Mouse (Mus musculus): ENCODE data around the gene Slc1a5.

Slc1a5 gene

DNA sequence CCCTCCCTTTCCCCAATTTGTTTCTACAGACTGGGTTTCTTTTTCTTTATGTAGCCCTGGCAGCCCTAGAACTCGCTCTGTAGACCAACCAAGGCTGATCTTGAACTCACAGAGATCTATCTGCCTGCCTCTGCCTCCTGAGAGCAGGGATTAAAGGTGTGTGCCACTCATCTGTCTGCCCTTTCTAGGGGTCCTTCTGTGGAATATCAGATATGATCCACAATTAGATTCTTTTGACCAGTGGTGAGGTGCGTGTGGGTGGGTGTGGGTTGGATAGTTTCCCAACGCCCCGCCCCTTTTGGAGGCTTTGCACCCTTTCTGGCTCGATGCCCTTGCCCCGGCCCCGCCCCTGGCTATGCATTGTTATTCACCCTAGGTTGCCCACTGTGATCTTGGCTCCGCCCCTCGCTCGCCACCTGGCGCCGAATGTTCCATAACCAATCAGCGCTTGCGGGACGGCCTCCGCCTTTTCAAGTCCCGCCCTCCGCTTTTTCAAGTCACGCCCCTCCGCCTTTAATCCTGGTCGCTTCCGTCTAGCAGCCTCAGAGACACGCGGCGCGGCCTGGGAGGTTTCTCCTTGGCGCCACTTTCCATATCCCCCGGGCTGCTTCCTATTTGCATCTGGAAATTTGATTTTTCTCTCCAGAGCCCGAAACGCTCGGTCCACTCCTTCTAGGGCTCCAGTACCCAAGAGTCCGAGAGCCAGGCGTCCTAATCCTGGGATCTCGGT, at the start of gene Slc1a5:
Gene Slc1a5, plus strand, starts transcription at position 516 of the 730 bp plus-strand sequence.
- DNase-seq (ENCODE audit: low spot score), result peak; percentile 96

DNA sequence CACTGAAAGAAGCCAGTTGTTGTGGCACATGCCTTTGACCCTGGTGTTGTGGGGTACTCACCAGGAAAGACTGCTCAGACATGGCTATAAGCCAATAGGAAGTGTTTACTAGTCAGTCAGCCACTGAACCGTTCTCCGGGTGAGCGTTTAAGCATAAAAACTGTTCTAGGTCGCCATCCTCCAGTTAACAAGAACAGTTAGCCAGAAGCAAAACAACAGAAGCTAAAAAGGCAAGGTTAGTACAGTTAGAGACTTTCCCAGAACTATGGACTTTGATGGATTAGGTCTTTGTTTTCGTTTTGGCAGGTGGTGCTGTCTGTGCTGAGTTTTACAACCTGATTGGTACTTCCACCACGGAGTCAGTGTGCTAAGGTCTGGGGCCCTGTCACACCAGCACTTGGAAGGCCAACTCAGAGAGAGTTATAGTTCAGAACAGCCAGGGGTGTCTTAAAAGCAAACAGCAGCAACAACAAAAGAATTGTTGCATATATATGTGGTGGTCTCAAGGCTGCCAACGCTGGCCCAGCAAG, 49.2 kb upstream of the Slc1a5 start:
- DNase-seq (ENCODE audit: low spot score), result no peak

GRCm38 (mm10) chr7:16737606-16738072, 43.5 kb upstream of the Slc1a5 start:
- DNase-seq (ENCODE audit: low spot score), result no peak

- peak; percentile 97 for DNase-seq (ENCODE audit: low spot score)
Measured at GRCm38 (mm10) chr7:16738073-16738696, 43.0 kb upstream of the Slc1a5 start, which contains the start of gene Ap2s1. Ap2s1 (plus strand) TSS chr7:16738410.

DNA sequence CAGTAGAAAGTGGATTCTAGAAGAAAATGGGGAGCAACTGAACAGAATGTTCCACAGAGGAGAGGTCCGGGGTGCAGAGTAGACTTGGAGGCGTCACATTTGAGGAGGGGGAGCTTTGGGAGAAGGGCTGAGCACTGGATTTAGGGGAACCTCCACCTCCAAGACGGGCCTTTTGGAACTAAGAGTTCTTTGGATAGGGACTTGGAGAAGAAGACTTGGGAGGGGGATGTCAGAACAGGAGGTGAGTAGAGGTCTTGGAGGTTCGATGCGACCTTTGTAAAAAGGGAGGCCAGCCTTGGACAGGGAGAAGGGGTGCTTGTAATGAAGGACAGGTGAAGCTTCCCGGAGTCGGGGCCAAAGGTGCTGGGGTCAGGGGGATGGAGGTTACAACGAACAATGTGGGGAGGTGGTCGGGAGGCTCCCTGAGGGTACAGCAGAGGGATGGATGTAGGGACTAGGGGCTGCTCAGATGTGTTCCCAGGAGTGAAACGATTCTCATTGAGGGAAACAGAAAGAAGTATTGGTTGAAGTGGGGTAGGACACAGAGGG, 42.0 kb upstream of the Slc1a5 start:
- DNase-seq (ENCODE audit: low spot score), result no peak

DNA sequence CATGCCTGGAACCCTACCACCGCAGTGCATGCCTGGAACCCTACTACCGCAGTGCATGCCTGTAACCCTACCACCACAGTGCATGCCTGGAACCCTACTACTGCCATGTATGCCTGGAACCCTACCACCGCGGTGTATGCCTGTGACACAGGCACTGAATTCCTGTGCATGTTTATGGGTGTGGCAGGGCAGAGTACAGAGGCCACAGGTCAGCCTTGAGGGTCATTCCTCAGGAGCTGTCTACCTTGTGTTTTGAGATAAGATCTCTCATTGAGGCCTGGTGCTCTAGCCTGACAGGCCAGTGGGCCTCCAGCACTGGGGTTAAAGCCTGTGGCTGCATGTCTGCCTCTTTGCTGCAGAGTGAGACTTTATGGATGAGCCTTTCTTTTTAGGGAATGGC, 35.8 kb upstream of the Slc1a5 start:
- DNase-seq (ENCODE audit: low spot score), result no peak

GRCm38 (mm10) chr7:16746093-16746492, 35.0 kb upstream of the Slc1a5 start:
- DNase-seq (ENCODE audit: low spot score), result peak; percentile 81

DNA sequence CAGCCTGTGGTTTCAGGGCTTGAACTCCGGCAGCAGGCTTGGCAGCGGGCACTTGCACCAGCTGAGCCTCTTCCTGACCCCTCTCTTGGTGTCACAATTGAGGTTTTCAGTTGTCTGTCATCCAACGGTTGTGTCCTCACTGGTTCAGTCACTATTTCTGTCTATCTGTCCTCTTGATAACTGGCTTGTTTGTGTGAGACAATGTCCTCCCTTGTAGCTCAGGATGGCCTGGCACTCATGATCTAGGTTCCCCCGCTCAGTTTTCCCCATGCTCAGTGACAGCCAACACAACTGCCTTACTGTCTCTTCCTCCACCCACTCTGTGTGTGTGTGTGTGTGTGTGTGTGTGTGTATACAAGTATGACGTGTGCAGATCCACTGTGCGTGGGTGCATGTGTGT, 33.5 kb upstream of the Slc1a5 start:
- DNase-seq (ENCODE audit: low spot score), result no peak

- no peak for DNase-seq (ENCODE audit: low spot score)
Measured at GRCm38 (mm10) chr7:16752016-16752415, 29.1 kb upstream of the Slc1a5 start.

DNA sequence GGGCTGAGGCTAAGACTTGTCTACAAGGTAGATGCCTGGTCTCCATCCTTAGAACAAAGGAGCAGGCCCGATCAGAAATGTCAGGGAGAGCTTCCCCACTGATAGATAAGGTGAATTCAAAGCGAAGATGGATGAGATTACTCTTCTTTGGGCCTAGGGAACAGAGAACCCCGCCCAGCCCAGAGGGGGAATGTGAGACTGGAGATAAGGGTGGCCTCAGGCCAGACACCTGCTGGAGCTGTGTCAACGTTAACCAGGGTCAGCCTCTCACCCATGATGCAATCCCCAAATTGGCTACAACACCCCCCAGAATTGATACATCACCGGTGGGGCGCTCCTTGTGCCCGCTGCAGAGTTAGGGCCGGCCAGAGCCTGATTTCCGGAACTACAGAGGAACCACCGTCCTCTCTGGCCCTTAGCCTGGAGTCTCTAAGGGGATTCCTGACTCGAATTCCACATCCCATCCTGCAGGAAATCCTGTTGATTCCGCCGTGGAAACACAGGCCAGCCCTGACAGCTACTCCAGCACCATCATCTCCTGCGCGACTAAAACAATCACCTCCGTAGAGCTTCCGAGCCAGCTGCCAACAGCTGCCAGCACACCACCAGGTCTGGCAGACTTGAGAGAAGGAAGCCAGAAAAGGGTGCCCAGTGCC, 25.6 kb upstream of the Slc1a5 start:
- DNase-seq (ENCODE audit: low spot score), result no peak

GRCm38 (mm10) chr7:16758872-16759574, 22.1 kb upstream of the Slc1a5 start:
- DNase-seq (ENCODE audit: low spot score), result no peak

- peak; percentile 78 for DNase-seq (ENCODE audit: low spot score)
Measured at GRCm38 (mm10) chr7:16760292-16760691, 20.8 kb upstream of the Slc1a5 start.

GRCm38 (mm10) chr7:16761005-16761481, 20.1 kb upstream of the Slc1a5 start:
- DNase-seq (ENCODE audit: low spot score), result peak; percentile 84

- peak; percentile 35 for DNase-seq (ENCODE audit: low spot score)
Measured at GRCm38 (mm10) chr7:16761630-16762029, 19.5 kb upstream of the Slc1a5 start.

DNA sequence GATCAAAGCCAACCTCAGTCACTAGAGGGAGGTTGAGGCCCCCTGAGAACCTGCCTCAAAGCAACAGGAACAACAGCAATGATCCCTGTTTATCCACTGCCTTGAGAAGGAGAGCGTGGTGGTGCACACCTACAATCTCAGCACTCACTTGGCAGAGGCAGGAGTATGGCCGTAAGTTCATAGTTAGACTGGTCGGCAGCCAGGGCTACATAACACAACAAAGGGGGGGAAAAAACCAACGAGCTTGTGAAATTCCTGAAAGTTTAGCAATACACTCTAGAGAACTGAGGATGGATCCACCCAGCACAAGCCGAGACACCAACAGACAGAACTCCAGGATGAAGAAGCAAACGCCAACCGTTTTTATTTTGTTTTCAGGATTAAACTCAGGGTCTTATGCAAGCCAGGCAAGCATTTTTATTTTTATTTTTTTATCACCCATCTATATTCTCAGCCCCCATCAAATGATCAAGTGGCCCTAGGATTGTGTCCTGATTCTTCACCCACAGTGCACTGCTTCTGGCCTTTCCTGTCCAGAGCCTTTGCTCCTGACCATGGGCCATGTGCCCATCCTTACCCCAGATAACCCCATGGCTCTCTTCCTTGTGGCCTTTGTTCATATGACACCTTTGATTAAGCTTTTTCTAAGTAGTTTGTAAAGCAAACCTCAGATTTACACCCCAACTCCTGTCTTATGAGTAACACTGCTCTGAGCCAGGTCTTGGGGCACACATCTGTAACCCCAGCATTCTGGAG, 17.5 kb upstream of the Slc1a5 start:
- peak; percentile 83 for DNase-seq (ENCODE audit: low spot score)

DNA sequence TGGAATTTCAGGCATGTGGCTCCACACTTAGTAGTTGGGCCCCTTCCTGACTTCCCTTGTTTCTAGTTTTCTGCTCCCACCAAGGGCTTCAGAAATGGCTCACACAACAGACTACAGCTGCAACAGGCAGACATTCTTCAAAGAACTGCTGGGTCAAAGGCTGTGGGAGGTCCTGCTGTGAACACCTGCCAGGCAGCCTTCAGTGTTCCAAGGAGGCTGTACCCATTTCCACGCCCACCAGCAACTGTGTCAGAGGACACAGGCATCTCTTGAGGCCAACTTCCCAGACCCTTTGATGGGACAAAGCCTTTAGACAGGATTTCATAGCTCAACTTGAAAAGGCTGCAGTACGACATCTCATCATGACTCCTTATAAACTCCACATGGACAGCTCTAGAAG, 14.7 kb upstream of the Slc1a5 start:
- peak; percentile 53 for DNase-seq (ENCODE audit: low spot score)

GRCm38 (mm10) chr7:16775888-16776287, 5.3 kb upstream of the Slc1a5 start:
- DNase-seq (ENCODE audit: low spot score), result no peak

- peak; percentile 97 for DNase-seq (ENCODE audit: low spot score)
Measured at GRCm38 (mm10) chr7:16780076-16780475, 1.1 kb upstream of the Slc1a5 start.

GRCm38 (mm10) chr7:16781555-16781815, 345 bp downstream of the Slc1a5 start:
- no peak for DNase-seq (ENCODE audit: low spot score)

DNA sequence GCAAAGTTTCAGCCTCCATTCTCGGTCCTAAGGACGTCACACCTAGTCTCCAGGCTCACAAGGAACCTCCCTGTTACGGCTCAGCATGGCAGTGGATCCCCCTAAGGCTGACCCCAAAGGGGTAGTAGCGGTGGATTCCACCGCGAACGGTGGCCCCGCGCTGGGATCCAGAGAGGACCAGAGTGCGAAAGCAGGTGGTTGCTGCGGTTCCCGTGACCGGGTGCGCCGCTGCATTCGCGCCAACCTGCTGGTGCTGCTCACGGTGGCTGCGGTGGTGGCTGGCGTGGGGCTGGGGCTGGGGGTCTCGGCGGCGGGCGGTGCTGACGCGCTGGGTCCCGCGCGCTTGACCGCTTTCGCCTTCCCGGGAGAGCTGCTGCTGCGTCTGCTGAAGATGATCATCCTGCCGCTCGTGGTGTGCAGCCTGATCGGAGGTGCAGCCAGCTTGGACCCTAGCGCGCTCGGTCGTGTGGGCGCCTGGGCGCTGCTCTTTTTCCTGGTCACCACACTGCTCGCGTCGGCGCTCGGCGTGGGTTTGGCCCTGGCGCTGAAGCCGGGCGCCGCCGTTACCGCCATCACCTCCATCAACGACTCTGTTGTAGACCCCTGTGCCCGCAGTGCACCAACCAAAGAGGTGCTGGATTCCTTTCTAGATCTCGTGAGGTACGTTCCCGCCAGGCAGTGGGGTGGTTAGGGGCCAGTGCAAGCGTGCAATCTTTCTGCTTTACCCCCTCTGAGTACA, 845 bp downstream of the Slc1a5 start:
- DNase-seq (ENCODE audit: low spot score), result peak; percentile 33
